Mouse (Mus musculus) liver, embryonic 14.5 days (tissue): ENCODE measurements around the gene Ppp2r5c. TPM values are rescaled to one million over a fixed set of nuclear protein-coding genes. Genes with fewer than 3 reads are reported as not detected.

ENCODE experiments used
- ATAC-seq: fragments of 200-750 bp; cut with Nextera tagmentation; 2 replicates; pipeline ENCODE4 v1.8.0; 2017; ENCODE audit warnings: moderate number of reproducible peaks, mild to moderate bottlenecking, moderate library complexity; ENCODE audit not compliant: insufficient read depth
- DNase-seq, 3 experiments: peaks; one replicate each; pipeline ENCODE4 v3.0.0-alpha.2; 2012 to 2013; ENCODE audit warnings: low read depth in 3 of 3, low spot score in 3 of 3
- H3K27ac ChIP-seq: fragments of 300-500 bp; sonication (generic); 2 replicates; pipeline ENCODE4 v1.5.1; 2014; ENCODE audit warnings: moderate library complexity, mild to moderate bottlenecking, control low read depth, inconsistent platforms
- H3K27me3 ChIP-seq: fragments of 300-500 bp; sonication (generic); 2 replicates; pipeline ENCODE4 v1.6.1; 2014; ENCODE audit warnings: mild to moderate bottlenecking, low read length, moderate library complexity; ENCODE audit not compliant: control insufficient read depth, insufficient read depth
- H3K36me3 ChIP-seq: fragments of 300-500 bp; sonication (generic); replicated peaks from 2 replicates; pipeline ENCODE4 v1.6.1; 2014; ENCODE audit warnings: low read depth; ENCODE audit not compliant: control insufficient read depth, insufficient read depth
- H3K4me1 ChIP-seq, 2 experiments: fragments of 200-500 bp in 1 of 2; fragments of 300-500 bp in 1 of 2; sonication (generic) in 1 of 2; replicated peaks; 2 replicates each; pipeline ENCODE4 v1.6.1; 2012 to 2014; ENCODE audit warnings: antibody characterized with exemption in 1 of 2, inconsistent platforms in 1 of 2, low read length in 1 of 2; ENCODE audit not compliant: control insufficient read depth in 2 of 2, insufficient read depth in 2 of 2
- H3K4me2 ChIP-seq: fragments of 300-500 bp; sonication (generic); 2 replicates; pipeline ENCODE4 v1.6.1; 2014; ENCODE audit warnings: low read depth, mild to moderate bottlenecking, control low read depth, moderate library complexity
- H3K4me3 ChIP-seq, 2 experiments: fragments of 200-500 bp in 1 of 2; fragments of 300-500 bp in 1 of 2; sonication (generic) in 1 of 2; 2 replicates each; pipeline ENCODE4 v1.5.1; 2012 to 2014; ENCODE audit warnings: low read depth in 2 of 2, low read length in 2 of 2, mild to moderate bottlenecking in 2 of 2, control low read depth in 1 of 2, inconsistent platforms in 1 of 2, moderate library complexity in 1 of 2; ENCODE audit not compliant: insufficient read depth in 1 of 2
- H3K9ac ChIP-seq: fragments of 300-500 bp; sonication (generic); replicated peaks from 2 replicates; pipeline ENCODE4 v1.6.1; 2014; ENCODE audit warnings: mild to moderate bottlenecking, control low read depth, moderate library complexity
- H3K9me3 ChIP-seq: fragments of 300-500 bp; sonication (generic); 2 replicates; pipeline ENCODE4 v1.6.1; 2016; ENCODE audit warnings: low read length, mixed read lengths; ENCODE audit not compliant: control insufficient read depth
- CTCF ChIP-seq: IDR thresholded peaks from 2 replicates; pipeline ENCODE4 v1.5.1; 2016; ENCODE audit warnings: antibody characterized with exemption, low read depth, control low read depth
- EP300 ChIP-seq: IDR thresholded peaks from 2 replicates; pipeline ENCODE4 v1.6.1; 2016; ENCODE audit warnings: antibody characterized with exemption, low read depth
- WGBS: fragments of 180-500 bp; shearing (Covaris S2); extraction: QIAGEN DNeasy Blood & Tissue Kit; methylation state at CpG from one replicate; pipeline ENCODE4 v1.1.7; 2014; ENCODE audit not compliant: insufficient replicate concordance; 5-methylcytosine and 5-hydroxymethylcytosine counted together
- polyA plus RNA-seq, 2 experiments: library from polyadenylated mRNA; depleted of rRNA in 1 of 2; stranded (reverse) in 1 of 2; unstranded in 1 of 2; fragments of >200 nt; fragmentation: Nextera tagmentation in 1 of 2; extraction: Ambion mirVana in 1 of 2; gene quantifications; 2 replicates each; pipeline versions ENCODE4 v1.2.1 to v1.2.3; 2012 to 2014

The Ppp2r5c gene
- polyA plus RNA-seq, 2 experiments: 22.6 to 70.8 TPM

GRCm38 (mm10) chr12:110454223-110454622 lies 7.3 kb downstream of the Ppp2r5c start:
- WGBS: 4% methylated on average over 5 of the region's 5 CpGs
- no peaks in the 10 kb centered on the region for H3K9me3 ChIP-seq
- H3K4me1 ChIP-seq: peaks cover 0 to 5% of the 10 kb centered on the region in 2 experiments; a peak in 2 of 4 replicates
- H3K4me3 ChIP-seq: no peak overlapping the region
- H3K27me3 ChIP-seq: no peaks in the 10 kb centered on the region
- no peak overlapping the region for H3K27ac ChIP-seq
- no peak overlapping the region for H3K9ac ChIP-seq
- H3K4me2 ChIP-seq: no peak overlapping the region
- TF ChIP-seq CTCF (peak; percentile 84), EP300 (no peak)
- DNase-seq: peak; percentile 47 to 52 (median 50)
- no peaks in the 10 kb centered on the region for H3K36me3 ChIP-seq
- ATAC-seq: peak; percentile 76

GRCm38 (mm10) chr12:110456024-110456423 lies 9.1 kb downstream of the Ppp2r5c start:
- no peaks in the 10 kb centered on the region for H3K9me3 ChIP-seq
- no peak overlapping the region for H3K4me2 ChIP-seq
- no peak overlapping the region for H3K4me3 ChIP-seq
- 71% methylated on average over 7 of the region's 7 CpGs for WGBS
- H3K27me3 ChIP-seq: no peaks in the 10 kb centered on the region
- no peak overlapping the region for H3K9ac ChIP-seq
- no peak for TF ChIP-seq EP300
- no peak for TF ChIP-seq CTCF
- no peaks in the 10 kb centered on the region for H3K36me3 ChIP-seq
- ATAC-seq: no peak
- DNase-seq: no peak
- H3K27ac ChIP-seq: no peak overlapping the region
- peaks cover 0 to 5% of the 10 kb centered on the region in 2 experiments; a peak in 2 of 4 replicates for H3K4me1 ChIP-seq

DNA sequence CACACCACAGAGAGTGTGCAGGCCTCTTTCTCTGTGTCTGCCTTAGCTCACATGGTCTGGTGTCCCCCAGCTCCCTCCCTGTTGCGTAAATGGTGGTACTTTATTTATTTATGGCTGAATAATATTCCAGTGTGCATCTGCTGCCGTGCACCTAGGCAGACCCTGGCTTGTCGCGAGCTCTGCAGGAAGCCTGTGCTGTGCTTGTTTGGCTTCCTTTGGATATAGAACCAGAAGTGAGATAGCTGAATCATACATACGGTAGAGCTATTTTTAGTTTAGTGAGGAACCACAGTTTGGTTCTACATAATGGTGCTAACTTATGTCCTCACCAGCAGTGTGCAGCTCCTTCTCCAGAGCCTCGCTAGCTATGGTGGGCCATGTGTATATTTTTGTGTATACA lies 11.7 kb downstream of the Ppp2r5c start:
- peaks cover 0 to 5% of the 10 kb centered on the region in 2 experiments; a peak in 2 of 4 replicates for H3K4me1 ChIP-seq
- 25% methylated on average over 6 of the region's 6 CpGs for WGBS
- H3K27ac ChIP-seq: no peak overlapping the region
- no peaks in the 10 kb centered on the region for H3K27me3 ChIP-seq
- no peak for ATAC-seq
- H3K4me2 ChIP-seq: no peak overlapping the region
- no peak overlapping the region for H3K4me3 ChIP-seq
- no peaks in the 10 kb centered on the region for H3K9me3 ChIP-seq
- H3K9ac ChIP-seq: no peak overlapping the region
- TF ChIP-seq CTCF (no peak), EP300 (no peak)
- no peak for DNase-seq
- no peaks in the 10 kb centered on the region for H3K36me3 ChIP-seq

- ATAC-seq (peak; percentile 42; the same call in 1 of the 2 replicates), DNase-seq (no peak)
- Histone ChIP-seq H3K36me3 (no peaks in the 10 kb centered on the region), H3K4me1 (peaks cover 0 to 2% of the 10 kb centered on the region in 2 experiments; a peak in 2 of 4 replicates), H3K4me3 (no peak overlapping the region), H3K27ac (no peak overlapping the region), H3K4me2 (no peak overlapping the region), H3K9me3 (no peaks in the 10 kb centered on the region), H3K27me3 (no peaks in the 10 kb centered on the region), H3K9ac (no peak overlapping the region)
- 66% methylated on average over 18 of the region's 18 CpGs for WGBS
- TF ChIP-seq EP300 (no peak), CTCF (no peak)
Measured at GRCm38 (mm10) chr12:110460418-110461300, 13.7 kb downstream of the Ppp2r5c start.

GRCm38 (mm10) chr12:110463711-110464110 lies 16.8 kb downstream of the Ppp2r5c start:
- WGBS: 59% methylated on average over 8 of the region's 8 CpGs
- ATAC-seq: no peak

More at GRCm38 (mm10) chr12:110463711-110464110, 16.8 kb downstream of the Ppp2r5c start:
- no peak overlapping the region for H3K4me2 ChIP-seq
- TF ChIP-seq CTCF (no peak), EP300 (no peak)
- no peak overlapping the region for H3K27ac ChIP-seq
- no peaks in the 10 kb centered on the region for H3K9me3 ChIP-seq
- no peaks in the 10 kb centered on the region for H3K27me3 ChIP-seq
- H3K4me3 ChIP-seq: no peak overlapping the region
- no peak overlapping the region for H3K9ac ChIP-seq
- H3K4me1 ChIP-seq: no peaks in the 10 kb centered on the region; a peak in 1 of 4 replicates
- no peak for DNase-seq
- H3K36me3 ChIP-seq: no peaks in the 10 kb centered on the region
